Mouse (Mus musculus): ENCODE data around the gene Ror2.

- TF ChIP-seq POLR2A (IDR thresholded peaks at IDR 0.05; ENCODE audit: low read depth, low read length) (no peak), CTCF (IDR thresholded peaks at IDR 0.05; ENCODE audit: extremely low read depth, insufficient read length, insufficient replicate concordance, low read depth, low read length) (no peak)
These were observed 37.8 kb downstream of the Ror2 start for GRCm38 (mm10) chr13:53248080-53248479.

All from small intestine, adult 2 months (tissue).